Mouse (Mus musculus): Measurements from ENCODE around the gene Mcf2l.

DNA sequence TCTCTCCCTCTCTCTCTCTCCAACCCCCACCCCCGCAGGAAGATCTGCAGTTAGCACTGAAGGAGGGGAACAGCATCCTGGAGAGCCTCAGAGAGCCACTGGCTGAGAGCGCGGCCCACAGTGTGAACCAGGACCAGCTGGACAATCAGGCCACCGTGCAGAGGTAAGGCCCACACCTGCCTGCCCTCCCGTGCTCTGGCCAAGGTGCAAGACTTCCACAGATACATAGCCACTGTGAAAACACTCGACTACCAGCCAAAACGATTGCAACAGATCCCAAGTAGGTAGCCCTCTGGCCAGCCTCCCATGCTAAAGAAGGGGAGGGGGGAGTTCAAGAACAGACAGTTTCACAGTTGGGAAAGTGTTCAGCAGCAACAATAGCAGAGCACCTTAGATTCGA lies 124.7 kb downstream of the Mcf2l start:
- TF ChIP-seq POLR2A (IDR thresholded peaks at IDR 0.05; ENCODE audit: borderline replicate concordance, control insufficient read depth, low read depth, low read length): no peak
- no peak for TF ChIP-seq CTCF (IDR thresholded peaks at IDR 0.05; ENCODE audit: control insufficient read depth, insufficient read depth, low read length)
